Mouse (Mus musculus) T-cell, adult 2 months (primary cell): Measurements from ENCODE around the gene Slc25a25.

Experiments used
- DNase-seq: peaks from one replicate; pipeline ENCODE4 v3.0.0; 2022; ENCODE audit warnings: low spot score

Gene Slc25a25

GRCm38 (mm10) chr2:32458300-32458699 lies 7.1 kb upstream of the Slc25a25 start:
- DNase-seq: no peak

- DNase-seq: no peak
Measured at GRCm38 (mm10) chr2:32455101-32455500, 3.9 kb upstream of the Slc25a25 start.

GRCm38 (mm10) chr2:32454633-32455032 lies 3.4 kb upstream of the Slc25a25 start:
- no peak for DNase-seq

GRCm38 (mm10) chr2:32453641-32454303 lies 2.5 kb upstream of the Slc25a25 start:
- no peak for DNase-seq

DNA sequence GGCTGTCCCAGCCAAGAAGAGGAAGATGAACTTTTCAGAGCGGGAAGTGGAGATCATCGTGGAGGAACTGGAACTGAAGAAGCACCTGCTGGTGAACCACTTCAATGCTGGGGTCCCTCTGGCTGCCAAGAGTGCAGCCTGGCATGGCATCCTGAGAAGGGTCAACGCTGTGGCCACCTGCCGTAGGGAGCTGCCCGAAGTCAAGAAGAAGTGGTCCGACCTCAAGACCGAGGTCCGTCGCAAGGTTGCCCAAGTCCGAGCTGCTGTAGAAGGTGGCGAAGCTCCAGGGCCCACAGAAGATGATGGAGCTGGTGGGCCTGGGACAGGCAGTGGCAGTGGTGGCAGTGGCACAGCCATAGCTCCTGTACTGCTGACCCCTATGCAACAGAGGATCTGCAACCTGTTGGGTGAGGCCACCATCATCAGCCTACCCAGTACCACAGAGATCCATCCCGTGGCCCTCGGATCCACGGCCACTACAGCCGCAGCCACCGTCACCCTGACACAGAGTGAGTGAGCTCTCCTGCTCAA lies 1.3 kb upstream of the Slc25a25 start:
- DNase-seq: no peak

GRCm38 (mm10) chr2:32451870-32452372 lies 676 bp upstream of the Slc25a25 start:
- DNase-seq: peak; percentile 99

DNA sequence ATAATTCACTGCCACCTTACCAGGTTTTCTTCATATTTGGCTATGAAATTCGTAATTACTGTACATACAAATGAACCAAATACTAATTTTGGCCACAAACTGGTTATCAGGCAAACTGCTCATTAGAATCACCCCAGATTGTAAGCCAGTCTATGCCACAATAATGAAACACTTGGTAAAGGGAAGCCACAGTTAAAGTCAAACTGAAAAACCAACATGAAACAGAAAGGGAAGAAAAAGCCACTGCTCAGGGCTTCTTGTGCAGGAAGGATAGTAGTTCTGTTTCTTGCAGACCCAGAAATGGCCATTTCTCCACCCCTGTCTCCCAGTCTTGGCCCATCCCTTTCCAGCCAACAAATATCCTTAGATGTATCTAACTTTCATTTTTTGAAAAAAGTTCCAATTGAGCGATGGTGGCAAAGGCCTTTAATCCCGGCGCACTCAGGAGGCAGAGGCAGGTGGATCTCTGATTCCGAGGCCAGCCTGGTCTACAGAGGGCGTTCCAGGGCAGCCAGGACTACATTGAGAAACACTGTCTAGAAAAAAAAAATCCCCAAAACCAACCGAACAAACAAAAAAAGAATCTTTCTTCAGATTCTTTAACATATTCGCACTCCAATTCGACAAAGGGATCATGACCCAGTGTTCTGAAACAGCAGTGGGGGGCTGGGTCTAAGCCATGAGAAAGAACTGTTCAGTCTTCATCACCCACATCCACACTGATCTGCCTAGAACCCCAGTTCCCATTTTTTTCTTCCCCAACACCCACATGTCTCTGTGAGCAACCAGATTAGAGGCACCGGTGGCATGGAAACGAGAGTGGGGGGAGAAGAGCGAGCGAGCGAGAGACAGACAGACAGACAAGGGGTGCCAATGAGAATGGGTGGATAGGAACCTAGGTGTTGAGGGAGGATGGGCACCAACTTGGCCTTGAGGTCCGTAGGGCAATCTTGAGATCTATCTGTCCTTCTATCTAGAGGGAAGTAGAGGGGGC lies 1.2 kb downstream of the Slc25a25 start, which contains the start of gene Naif1:
Gene Naif1, plus strand, starts transcription at position 697 of the 994 bp plus-strand sequence.
- DNase-seq: no peak

GRCm38 (mm10) chr2:32448480-32448879 lies 2.8 kb downstream of the Slc25a25 start:
- DNase-seq: no peak

GRCm38 (mm10) chr2:32447264-32447936 lies 3.8 kb downstream of the Slc25a25 start:
- DNase-seq: peak; percentile 86

GRCm38 (mm10) chr2:32445535-32445934 lies 5.7 kb downstream of the Slc25a25 start:
- DNase-seq: no peak

DNA sequence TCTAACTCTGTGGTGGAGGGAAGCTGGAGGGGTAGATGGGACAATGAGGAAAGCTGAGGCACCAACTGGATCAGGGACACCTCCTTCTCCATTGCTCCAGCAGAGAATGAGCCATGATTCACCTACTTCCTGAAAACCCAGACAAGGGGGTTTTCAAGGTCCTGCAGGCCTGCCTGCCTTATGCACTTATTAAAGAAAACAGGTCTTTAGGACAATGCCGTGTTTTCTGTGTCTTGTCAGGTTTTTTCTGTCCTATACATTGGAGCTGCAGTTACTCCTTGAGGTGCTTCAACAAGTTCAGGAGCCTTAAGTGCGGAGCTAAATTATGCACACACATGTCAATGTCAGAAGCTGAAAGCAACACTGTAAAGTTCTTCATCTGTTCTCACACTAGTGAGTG lies 9.7 kb downstream of the Slc25a25 start:
- DNase-seq: no peak

DNA sequence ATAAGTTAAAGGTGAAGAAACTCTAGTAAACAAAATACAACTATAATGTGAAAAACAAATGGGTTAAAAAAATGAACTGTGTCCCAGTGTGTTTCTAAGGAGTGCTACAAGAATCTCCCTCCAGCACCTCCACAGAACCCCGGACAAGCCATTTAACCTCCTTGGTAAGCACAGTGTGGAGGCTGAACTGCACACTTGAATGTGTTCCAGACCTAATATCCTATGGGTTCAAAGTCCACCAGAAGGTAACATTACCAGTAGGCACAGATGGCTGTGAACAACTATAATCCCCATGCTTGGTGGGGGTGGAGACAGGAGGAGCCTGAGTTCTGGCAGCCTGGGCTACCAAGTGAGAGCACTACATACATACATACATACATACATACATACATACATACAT lies 10.6 kb downstream of the Slc25a25 start:
- DNase-seq: no peak

- DNase-seq: no peak
Measured at GRCm38 (mm10) chr2:32440164-32440563, 11.1 kb downstream of the Slc25a25 start.

GRCm38 (mm10) chr2:32439177-32439576 lies 12.1 kb downstream of the Slc25a25 start:
- no peak for DNase-seq

DNA sequence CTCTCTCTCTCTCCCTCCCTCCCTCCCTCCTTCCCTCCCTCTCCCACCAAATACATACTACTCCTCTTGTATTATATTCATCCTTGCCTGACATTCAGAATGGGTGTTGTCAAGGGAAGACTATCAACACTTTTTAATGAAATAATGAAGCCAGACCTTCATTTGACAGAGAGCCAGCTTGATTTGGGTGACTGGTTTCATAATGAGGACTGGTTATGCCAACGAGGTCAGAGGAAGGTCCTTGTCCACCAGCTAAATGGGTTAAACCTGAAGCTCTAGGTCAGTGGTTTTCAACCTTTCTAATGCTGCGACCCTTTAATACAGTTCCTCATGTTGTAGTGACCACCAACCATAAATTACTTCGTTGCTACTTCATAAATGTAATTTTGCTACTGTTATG lies 12.5 kb downstream of the Slc25a25 start:
- DNase-seq: no peak

DNA sequence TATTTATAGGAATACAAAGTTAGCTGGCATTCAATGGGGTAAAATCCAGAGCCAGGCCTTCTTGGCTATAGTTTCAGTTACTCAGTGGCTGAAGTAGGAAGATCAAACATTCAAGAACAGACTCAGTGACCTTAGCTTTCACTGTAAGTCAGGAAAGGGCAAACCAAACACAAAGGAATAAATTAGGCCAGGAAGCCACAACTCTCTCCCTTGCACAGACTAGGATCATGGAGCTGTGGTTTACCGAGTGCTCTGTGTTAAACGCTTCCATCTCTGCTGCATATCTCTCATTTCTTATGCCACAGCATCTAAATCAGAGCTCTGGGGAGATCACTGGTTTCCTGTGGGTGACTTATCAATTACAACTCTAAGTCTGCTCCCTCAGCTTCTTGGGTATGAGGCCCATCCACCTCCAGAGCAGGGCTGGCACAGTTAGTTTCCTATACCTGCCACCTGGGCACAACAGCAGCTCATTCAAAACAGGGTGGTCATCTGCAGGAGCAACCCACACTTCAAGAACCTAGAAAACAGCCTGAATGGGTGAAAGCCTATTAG lies 13.6 kb downstream of the Slc25a25 start:
- DNase-seq: no peak

- no peak for DNase-seq
Measured at GRCm38 (mm10) chr2:32436686-32437372, 14.4 kb downstream of the Slc25a25 start.

DNA sequence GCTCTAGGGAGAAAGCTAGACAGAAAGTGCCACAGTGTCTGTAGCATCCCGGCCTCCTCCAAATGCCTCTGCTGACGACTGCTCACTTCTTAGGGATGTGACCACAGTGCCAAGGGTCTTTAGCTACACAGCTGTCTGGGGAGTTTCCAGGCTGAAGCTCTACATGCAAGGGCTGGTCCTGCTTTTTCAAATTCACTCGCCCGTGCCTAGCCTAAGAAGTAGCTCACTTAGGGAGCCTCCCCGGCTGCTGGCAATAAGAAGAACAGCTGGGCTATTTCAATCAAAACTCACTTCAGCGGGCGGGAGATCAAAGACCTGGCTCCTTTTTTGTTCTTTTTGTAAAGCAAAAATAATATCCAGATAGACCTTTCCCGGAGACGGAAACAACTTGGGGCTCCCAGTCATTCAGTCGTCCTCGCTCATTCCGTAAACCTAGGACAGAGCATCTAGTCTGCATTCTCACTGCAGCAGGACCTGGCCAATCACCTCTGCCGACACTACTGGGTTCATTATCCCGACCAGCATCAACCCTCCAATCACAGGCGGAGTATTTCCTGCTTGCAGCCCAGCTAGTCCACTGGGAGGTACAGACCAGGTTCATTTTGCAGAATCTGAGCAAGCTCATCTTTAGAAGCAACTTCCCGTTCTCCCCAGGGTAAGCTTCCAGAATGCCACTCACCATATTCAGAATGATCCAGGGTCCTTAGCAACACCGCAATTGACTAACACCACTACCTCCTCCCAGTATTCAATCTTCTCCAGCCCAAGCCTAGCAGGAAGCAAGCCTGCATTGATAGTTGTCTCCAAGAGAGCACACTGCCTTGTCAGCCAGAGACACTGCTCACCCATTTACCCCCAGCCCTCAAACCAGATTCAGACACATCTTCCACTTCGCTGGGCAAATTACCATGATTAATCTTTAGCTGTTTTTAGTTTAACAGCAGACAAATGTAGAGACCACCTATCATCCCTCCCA lies 20.3 kb downstream of the Slc25a25 start:
- DNase-seq: no peak

DNA sequence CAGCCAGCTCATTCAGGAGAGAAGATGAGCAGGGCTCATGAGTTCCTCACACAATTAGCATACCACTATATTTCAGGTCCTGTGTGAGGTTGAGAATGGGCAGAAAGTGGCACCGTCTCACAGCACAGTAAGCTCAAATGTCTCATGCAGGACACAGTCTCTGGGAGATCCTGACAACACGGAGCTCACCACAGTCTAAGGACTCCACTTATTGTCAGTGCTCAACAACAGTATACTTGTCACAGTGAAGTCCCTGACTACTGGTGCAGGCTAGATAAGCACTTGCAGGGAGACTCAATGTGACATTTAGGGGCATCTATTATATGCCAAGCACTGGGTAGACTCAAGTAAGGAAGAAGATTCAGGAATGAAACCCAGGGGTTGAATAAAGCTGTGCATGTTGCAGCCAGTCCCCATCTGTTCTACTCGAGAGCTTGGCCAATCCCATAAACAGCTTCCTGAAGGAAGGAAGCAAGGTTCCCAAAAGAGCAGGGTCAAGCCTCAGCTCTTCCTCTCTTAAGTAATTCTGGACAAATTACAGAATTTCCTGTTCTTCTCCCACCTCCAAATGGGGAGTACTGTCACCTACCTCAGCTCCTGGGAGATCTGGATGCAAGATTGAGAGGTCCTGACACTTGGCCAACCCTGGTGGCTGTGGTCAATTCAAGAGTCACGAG lies 21.9 kb downstream of the Slc25a25 start:
- no peak for DNase-seq
